ENCODE assay signal across 8 mouse cellular contexts in the genomic region with DNA sequence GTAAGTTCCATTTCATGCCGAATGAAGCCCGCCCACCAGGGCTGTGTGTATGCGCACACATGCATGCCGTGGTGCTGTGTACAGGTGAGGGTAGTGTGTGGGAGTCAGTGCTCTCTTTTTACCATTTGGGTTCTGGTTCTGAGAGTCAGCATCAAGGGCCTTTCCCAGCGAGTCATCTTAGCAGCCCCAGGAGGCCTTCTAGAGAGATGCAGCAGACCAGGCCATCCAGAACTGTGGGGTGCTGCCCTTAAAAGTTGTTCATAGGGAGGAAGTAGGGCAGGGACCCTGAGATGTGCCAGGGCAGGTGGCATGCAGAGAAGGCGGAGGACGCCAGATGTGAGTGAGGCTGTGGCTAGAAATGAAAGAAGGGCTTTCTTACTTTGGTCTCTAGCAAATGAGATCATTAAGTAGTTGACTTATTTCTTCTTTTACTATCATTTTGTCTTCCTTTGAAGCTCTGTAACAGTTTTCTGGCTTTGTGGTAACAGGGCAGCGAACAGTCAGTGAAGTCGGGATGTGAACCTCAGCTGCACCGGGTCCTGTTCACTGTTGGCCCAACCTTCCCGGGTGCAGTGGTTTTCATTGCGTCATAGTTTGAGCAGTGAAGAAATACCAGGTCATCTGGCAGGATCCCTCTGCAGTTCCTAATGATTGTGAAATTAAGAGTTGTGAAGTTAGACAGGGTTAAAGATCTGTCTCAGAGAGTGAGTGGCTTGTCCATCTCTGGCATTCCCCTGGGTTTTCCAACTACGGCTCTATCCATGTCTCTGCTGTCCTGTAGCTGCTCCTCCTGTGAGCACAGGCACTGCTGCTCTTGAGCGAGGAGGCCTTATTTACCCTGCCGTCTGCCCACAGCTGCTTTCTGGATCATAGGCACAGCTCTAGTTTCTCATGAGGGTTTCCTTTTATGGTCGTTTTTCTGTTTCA. TPM values are rescaled to one million over a fixed set of nuclear protein-coding genes. Genes with fewer than 3 reads are reported as not detected.
DNase-seq lines count a peak whose midpoint lies in the region; ATAC-seq and TF ChIP-seq lines count a peak whose summit lies in the region.

No protein-coding gene starts in this region.

- no peak for TF ChIP-seq CTCF in liver, postnatal 0 days (IDR thresholded peaks at IDR 0.05; ENCODE audit: low read depth)

- H3K4me1 ChIP-seq in liver, postnatal 0 days (ENCODE audit: insufficient read depth), result peaks cover 57% of the 10 kb centered on the region
- no peaks in the 10 kb centered on the region; the same call in 1 of the 2 replicates for H3K4me1 ChIP-seq in neural tube, embryonic 15.5 days

- H3K9ac ChIP-seq in liver, postnatal 0 days (replicated peaks), result no peak overlapping the region
- no peak overlapping the region for H3K9ac ChIP-seq in neural tube, embryonic 15.5 days (replicated peaks)

- H3K4me3 ChIP-seq in liver, postnatal 0 days (ENCODE audit: low read depth, low read length), result no peak overlapping the region
- no peak overlapping the region for H3K4me3 ChIP-seq in neural tube, embryonic 15.5 days (replicated peaks)

- peak overlapping the region; percentile 67 for H3K27ac ChIP-seq in liver, postnatal 0 days (ENCODE audit: low read depth)
- no peak overlapping the region for H3K27ac ChIP-seq in neural tube, embryonic 15.5 days (replicated peaks)

- peak; percentile 59; the same call in 1 of the 2 replicates for TF ChIP-seq EP300 in liver, postnatal 0 days (IDR thresholded peaks at IDR 0.05; ENCODE audit: low read depth)

- H3K4me2 ChIP-seq in liver, postnatal 0 days (ENCODE audit: low read depth, low read length), result peak overlapping the region; percentile 63
- H3K4me2 ChIP-seq in neural tube, embryonic 15.5 days, result no peak overlapping the region

- 48% methylated on average over 16 of the region's 16 CpGs for WGBS in liver, postnatal 0 days (ENCODE audit: insufficient replicate concordance)
- WGBS in neural tube, embryonic 15.5 days, result 85% methylated on average over 16 of the region's 16 CpGs

- H3K36me3 ChIP-seq in liver, postnatal 0 days (replicated peaks; ENCODE audit: insufficient read depth, low read length), result peaks cover 19% of the 10 kb centered on the region
- H3K36me3 ChIP-seq in neural tube, embryonic 15.5 days, result peaks cover 14% of the 10 kb centered on the region

- H3K9me3 ChIP-seq in liver, postnatal 0 days (ENCODE audit: low read length), result no peaks in the 10 kb centered on the region
- no peaks in the 10 kb centered on the region for H3K9me3 ChIP-seq in neural tube, embryonic 15.5 days (replicated peaks)

- peak; percentile 81 for DNase-seq in adrenal gland, adult 2 months
- DNase-seq in adrenal gland, postnatal 4 days (ENCODE audit: low spot score in 2 of 2), result no peak
- DNase-seq in c-Kit-positive CD71-negative TER-119-negative erythroid progenitor cells, embryonic 14.5 days (ENCODE audit: low read depth), result peak; percentile 56
- peak; percentile 71 for DNase-seq in liver, postnatal 0 days
- DNase-seq in spleen, postnatal 36 days (ENCODE audit: low spot score in 2 of 2), result peak; percentile 60 to 67
- no peak for DNase-seq in frontal cortex, postnatal 14 days (ENCODE audit: low spot score in 2 of 2)

- no peaks in the 10 kb centered on the region for H3K27me3 ChIP-seq in liver, postnatal 0 days (ENCODE audit: insufficient read depth, low read length)
- no peaks in the 10 kb centered on the region for H3K27me3 ChIP-seq in neural tube, embryonic 15.5 days (replicated peaks)

- ATAC-seq in liver, postnatal 0 days, result peak; percentile 95
- ATAC-seq in erythroblast, adult 5-6 weeks (replicated peaks; ENCODE audit: low FRiP score, poor library complexity, severe bottlenecking), result no peak
- no peak for ATAC-seq in neural tube, embryonic 15.5 days (ENCODE audit: low FRiP score)

RNA-seq across cellular contexts. Expression of a gene that starts 7.6 kb away (rescaled TPM):
- 10 to 100 TPM; 37.3 to 53.9 TPM for total RNA-seq in adrenal gland, adult 2 months (2021)
- 24.5 and 29.4 TPM in 2 replicates for polyA plus RNA-seq in adrenal gland, adult 2 months (2012; rRNA removed)
- total RNA-seq in adrenal gland, postnatal 4 days (2021), result 10 to 100 TPM; 40.1 to 41.1 TPM
- polyA plus RNA-seq in liver, postnatal 0 days (2015; fragmentation: Nextera tagmentation; extraction: Ambion mirVana), result 23.1 and 25.7 TPM in 2 replicates
- total RNA-seq in erythroblast, adult 5-6 weeks (2015; ENCODE audit: low replicate concordance), result 16.7 and 21.7 TPM in 2 replicates
- 19.3 and 25.6 TPM in 2 replicates for total RNA-seq in erythroblast, adult 5-6 weeks (2017; ENCODE audit: low replicate concordance)
- 5.3 and 11.6 TPM in 2 replicates for polyA plus RNA-seq in neural tube, embryonic 15.5 days (2015; fragmentation: Nextera tagmentation; extraction: Ambion mirVana)

RNA-seq across cellular contexts. Expression of a gene that starts 53.1 kb away (rescaled TPM):
- total RNA-seq in adrenal gland, adult 2 months (2021), result 100 to 1,000 TPM; 120 to 128 TPM
- polyA plus RNA-seq in adrenal gland, adult 2 months (2012; rRNA removed), result 12.6 and 12.7 TPM in 2 replicates
- total RNA-seq in adrenal gland, postnatal 4 days (2021), result 10 to 100 TPM; 91.3 to 92.5 TPM
- polyA plus RNA-seq in liver, postnatal 0 days (2015; fragmentation: Nextera tagmentation; extraction: Ambion mirVana), result 33.2 and 34.5 TPM in 2 replicates
- total RNA-seq in erythroblast, adult 5-6 weeks (2015; ENCODE audit: low replicate concordance), result 33.0 and 44.3 TPM in 2 replicates
- 11.6 and 19.3 TPM in 2 replicates for total RNA-seq in erythroblast, adult 5-6 weeks (2017; ENCODE audit: low replicate concordance)
- polyA plus RNA-seq in neural tube, embryonic 15.5 days (2015; fragmentation: Nextera tagmentation; extraction: Ambion mirVana), result 112 and 117 TPM in 2 replicates

Comparison
In these comparisons a context has a peak if more than half of its experiments do, and no peak if none do; other contexts are left out.
1. DNase-seq: peak in adrenal gland, adult 2 months (single experiment), c-Kit-positive CD71-negative TER-119-negative erythroid progenitor cells, embryonic 14.5 days (single experiment), liver, postnatal 0 days (single experiment) and spleen, postnatal 36 days (2 of 2); none in adrenal gland, postnatal 4 days (0 of 2) and frontal cortex, postnatal 14 days (0 of 2).